Mouse (Mus musculus) gastrocnemius, adult 18-20 months (tissue): ENCODE data around the gene Pi4kb. TPM values are rescaled to one million over a fixed set of nuclear protein-coding genes. Genes with fewer than 3 reads are reported as not detected.
A peak's percentile ranks its signal among the peaks of the same experiment; 100 is the strongest.

Experiments used
- DNase-seq: peaks from one replicate; pipeline ENCODE4 v3.0.0; 2021; ENCODE audit warnings: low spot score
- microRNA-seq: library from miRNA; unstranded; fragments of <30 nt; microRNA quantifications from one replicate; pipeline ENCODE4 v1.2.0, GENCODE M21; 2021
- total RNA-seq, 2 experiments: library from RNA; stranded (reverse); gene quantifications; 2 replicates each; pipeline ENCODE4 v1.2.3; 2021

Gene Pi4kb
- total RNA-seq, 2 experiments from 2014 or later, result 16.8 to 19.0 TPM

- no peak for DNase-seq
Observed at GRCm38 (mm10) chr3:95054481-95055260, 80.1 kb downstream of the Pi4kb start.

GRCm38 (mm10) chr3:95056275-95056674, 81.7 kb downstream of the Pi4kb start:
- DNase-seq, result no peak

Small RNAs within 50 kb of the gene (microRNA-seq; reads per million reads assigned to microRNA genes)
- gene Mir7013, result 4.4 reads per million, percentile 8 among the genes with 10 or more reads in this experiment

Other genes starting within 250 kb of the Pi4kb start
- under 1 TPM; 0.05 to 0.14 TPM for gene Cgn, start 188.2 kb upstream of the Pi4kb start, total RNA-seq
- 10 to 100 TPM; 13.0 to 16.4 TPM for gene Pogz, start 137.2 kb upstream of the Pi4kb start, total RNA-seq
- 100 to 1,000 TPM; 173 to 201 TPM for gene Psmb4, start 87.8 kb upstream of the Pi4kb start, total RNA-seq
- 10 to 100 TPM; 17.5 to 23.1 TPM for gene Selenbp1, start 41.7 kb upstream of the Pi4kb start, total RNA-seq
- 1 to 10 TPM; 2.9 to 6.3 TPM for gene Rfx5, start 20.7 kb upstream of the Pi4kb start, total RNA-seq
- 10 to 100 TPM; 13.2 to 14.9 TPM for gene Zfp687, start 40.7 kb downstream of the Pi4kb start, total RNA-seq
- gene Psmd4, start 67.9 kb downstream of the Pi4kb start, total RNA-seq, result 100 to 1,000 TPM; 222 to 224 TPM
- 10 to 100 TPM; 21.7 to 31.8 TPM for gene Pip5k1a, start 132.2 kb downstream of the Pi4kb start, total RNA-seq
- 10 to 100 TPM; 64.3 to 85.5 TPM for gene Vps72, start 136.3 kb downstream of the Pi4kb start, total RNA-seq
- 100 to 1,000 TPM; 663 to 722 TPM for gene Tmod4, start 149.7 kb downstream of the Pi4kb start, total RNA-seq
- 10 to 100 TPM; 34.6 to 46.5 TPM for gene Scnm1, start 159.3 kb downstream of the Pi4kb start, total RNA-seq
- gene Lysmd1, start 159.4 kb downstream of the Pi4kb start, total RNA-seq, result 1 to 10 TPM; 6.3 to 6.6 TPM
- gene Tnfaip8l2, start 167.6 kb downstream of the Pi4kb start, total RNA-seq, result under 1 TPM; 0.27 to 0.55 TPM
- 100 to 1,000 TPM in 1 of 2 experiments, 10 to 100 TPM in 1; 75.9 to 111 TPM for gene Sema6c, start 185.7 kb downstream of the Pi4kb start, total RNA-seq
- 10 to 100 TPM in 1 of 2 experiments, 1 to 10 TPM in 1; 7.1 to 10.0 TPM for gene Gabpb2, start 243.2 kb downstream of the Pi4kb start, total RNA-seq